Mouse (Mus musculus): ENCODE results near the gene Krtap10-10.
"Not testable (repeated sequence)": the region's sequence is repeated elsewhere in the genome, so short reads cannot be mapped to it uniquely, and the experiment has no call there.

Gene Krtap10-10

DNA sequence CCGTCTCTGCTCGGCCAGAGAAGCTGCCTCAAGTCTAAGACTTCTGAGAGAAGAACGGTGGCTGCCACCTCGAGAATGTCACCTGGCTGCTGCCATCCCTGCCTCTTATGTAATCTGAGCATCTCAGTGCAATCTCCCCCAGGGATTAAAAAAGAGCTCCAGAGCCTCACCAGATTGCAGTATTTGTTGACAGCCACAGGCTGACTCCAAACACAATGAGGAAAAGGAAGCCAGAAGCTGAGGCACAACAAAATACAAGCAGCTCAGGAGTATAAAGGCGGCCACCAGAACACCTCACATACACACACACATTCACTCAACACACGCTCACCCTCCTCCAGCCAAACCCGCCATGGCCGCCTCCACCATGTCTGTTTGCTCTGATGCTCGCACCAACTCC lies at the start of gene Krtap10-10:
Gene Krtap10-10, plus strand, starts transcription at position 301 of the 400 bp plus-strand sequence.
- DNase-seq = no peak

- not testable (repeated sequence) for DNase-seq
These were observed 47.9 kb upstream of the Krtap10-10 start, which contains the start of gene Gm7137 for GRCm38 (mm10) chr10:77787876-77788275. TSS of gene Gm7137 (minus strand) at chr10:77788200.

GRCm38 (mm10) chr10:77788621-77789020 lies 47.1 kb upstream of the Krtap10-10 start:
- DNase-seq = no peak

- no peak for DNase-seq
These were observed 40.8 kb upstream of the Krtap10-10 start, which contains the start of gene Gm9639 for GRCm38 (mm10) chr10:77794976-77795375. TSS of gene Gm9639 (minus strand) at chr10:77795076.

DNA sequence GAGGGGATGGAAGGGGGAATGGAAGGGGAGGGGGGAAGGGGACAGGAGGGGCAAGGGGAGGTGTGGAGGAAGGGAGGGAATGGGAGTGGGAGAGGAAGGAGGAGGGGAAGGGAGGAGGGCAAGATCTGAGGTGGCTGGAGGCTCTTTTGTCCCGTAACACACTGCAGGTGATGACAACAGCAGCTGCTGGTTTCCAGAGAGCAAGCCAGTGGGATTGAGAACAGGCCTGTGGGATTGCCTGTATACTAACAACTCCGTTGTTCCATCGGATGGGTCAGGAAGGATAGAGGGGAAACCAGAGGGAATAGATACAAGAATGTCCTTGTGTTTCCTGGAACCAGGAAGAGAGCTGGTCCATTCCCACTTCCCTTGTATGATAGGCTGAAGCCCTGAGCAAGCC lies 38.1 kb upstream of the Krtap10-10 start:
- DNase-seq = no peak

GRCm38 (mm10) chr10:77798164-77798920 lies 37.4 kb upstream of the Krtap10-10 start:
- not testable (repeated sequence) for DNase-seq

GRCm38 (mm10) chr10:77798921-77799508 lies 36.7 kb upstream of the Krtap10-10 start, which contains the start of gene Gm19668:
TSS of gene Gm19668 (minus strand) at chr10:77799133.
- no peak for DNase-seq

DNA sequence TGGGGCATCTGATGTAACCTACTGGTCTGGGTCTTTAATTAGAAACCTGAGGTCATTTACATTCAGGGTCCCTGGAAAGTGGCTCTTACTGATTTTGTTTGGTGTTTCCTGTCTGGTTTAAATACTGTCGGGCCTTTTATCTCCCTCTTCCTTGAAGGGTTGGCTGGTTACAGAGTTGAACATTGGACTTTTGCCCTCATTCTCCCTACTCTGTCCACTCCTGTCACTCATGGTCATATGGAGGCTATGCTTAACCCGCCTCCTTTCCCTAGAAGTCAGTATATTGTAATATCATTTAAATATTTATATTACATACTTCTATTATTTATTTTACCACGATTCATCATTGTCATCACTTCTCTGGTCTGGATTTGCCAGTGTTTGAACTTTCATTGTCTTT lies 31.7 kb upstream of the Krtap10-10 start:
- DNase-seq = no peak

GRCm38 (mm10) chr10:77811743-77812142 lies 24.0 kb upstream of the Krtap10-10 start, which contains the start of gene Gm9507:
TSS of gene Gm9507 (minus strand) at chr10:77811843.
- no peak for DNase-seq

DNA sequence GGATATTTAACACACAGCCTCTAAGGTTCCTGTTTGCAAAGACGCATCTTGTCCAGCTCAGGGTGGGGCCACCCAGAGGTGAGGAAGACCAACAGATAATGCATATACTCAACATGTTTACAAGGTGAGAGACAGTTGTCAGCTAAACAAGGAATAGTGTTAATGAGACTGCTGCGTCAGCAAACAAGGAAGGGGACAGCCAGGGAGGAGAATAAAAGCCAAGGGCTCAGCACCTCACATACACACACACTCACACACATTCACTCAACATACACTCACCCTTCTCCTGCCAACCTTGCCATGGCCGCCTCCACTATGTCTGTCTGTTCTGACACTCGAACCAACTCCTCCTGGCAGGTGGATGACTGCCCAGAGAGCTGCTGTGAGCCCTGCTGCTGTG lies 21.4 kb upstream of the Krtap10-10 start, which contains the start of gene Gm2696:
Gene Gm2696, plus strand, starts transcription at position 301 of the 400 bp plus-strand sequence.
- DNase-seq = no peak

DNA sequence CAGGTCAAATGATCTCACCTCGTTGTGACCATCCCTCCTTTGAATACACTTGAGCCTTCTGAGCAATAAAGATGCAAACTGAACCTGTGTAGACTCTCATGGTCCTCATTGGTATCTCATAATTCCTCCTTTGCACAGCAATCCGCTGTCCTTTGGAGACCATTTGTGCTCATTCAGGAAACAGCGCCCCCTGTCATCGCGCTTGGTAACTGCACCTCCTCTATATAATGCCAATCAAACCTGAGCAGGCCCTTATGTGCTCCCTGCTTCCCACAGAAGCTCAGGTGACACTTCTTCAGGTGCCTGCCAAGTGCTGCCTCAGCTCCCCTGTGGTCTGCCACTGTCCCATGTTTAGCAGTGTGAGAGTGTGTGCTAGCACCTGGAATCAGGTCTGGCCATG lies 20.2 kb upstream of the Krtap10-10 start:
- peak; percentile 7 for DNase-seq

GRCm38 (mm10) chr10:77818523-77818922 lies 17.2 kb upstream of the Krtap10-10 start:
- no peak for DNase-seq

DNA sequence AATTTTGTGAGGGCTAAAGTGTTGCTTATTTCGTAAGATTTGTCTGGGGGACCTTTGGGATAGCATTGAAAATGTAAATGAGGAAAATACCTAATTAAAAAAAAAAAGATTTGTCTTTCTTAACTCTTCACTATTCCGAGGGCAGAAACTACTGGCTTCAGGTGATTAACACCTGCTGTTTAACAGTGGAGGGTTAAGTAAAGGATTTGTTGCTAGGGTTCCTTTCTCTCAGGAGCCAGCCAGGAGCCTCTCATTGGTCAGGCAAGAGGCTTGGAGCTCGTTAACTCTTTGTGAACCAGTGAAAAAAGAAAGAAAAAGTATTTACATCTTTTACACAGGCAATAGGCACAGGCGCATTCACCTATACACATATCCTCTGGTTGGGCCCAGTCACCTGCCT lies 16.5 kb upstream of the Krtap10-10 start:
- DNase-seq = no peak

DNA sequence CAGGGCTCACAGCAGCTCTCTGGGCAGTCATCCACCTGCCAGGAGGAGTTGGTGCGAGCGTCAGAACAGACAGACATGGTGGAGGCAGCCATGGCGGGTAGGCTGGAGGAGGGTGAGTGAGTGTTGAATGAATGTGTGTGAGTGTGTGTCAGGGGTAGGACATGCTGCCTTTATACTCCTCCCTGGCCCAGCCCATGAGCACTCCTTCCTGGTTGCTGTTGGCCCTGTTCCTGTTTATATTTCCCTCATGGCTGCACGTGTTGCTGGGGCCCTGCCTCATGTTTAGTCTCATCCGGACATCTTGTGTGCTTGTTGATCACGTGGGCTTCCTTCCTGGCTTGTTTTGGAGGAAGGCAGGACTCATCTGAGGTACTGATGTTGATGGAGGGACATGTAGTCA lies 8.8 kb upstream of the Krtap10-10 start, which contains the start of gene Krtap10-4:
Gene Krtap10-4, minus strand, starts transcription at position 145 of the 400 bp plus-strand sequence.
- no peak for DNase-seq

DNA sequence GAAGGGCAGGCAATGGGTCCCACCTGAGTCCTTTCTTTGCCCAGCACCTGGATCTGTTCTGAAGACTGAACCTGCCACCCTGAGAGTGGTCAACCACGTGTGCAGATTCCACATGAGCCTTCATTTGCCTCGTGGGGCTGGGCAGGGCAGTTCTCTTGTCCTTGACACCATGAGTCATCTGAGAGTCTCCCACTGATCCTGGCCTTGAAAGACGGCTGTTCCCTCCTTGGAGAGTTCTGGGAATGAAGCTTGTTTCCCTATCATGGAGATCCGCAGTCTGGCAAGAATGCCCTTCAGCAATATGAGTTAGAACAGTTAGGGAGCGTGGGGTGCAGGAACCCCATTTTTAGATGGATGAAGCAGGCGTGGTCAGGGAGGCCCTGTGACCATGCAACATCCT lies 3.3 kb downstream of the Krtap10-10 start:
- DNase-seq = no peak

- no peak for DNase-seq
These were observed 10.8 kb downstream of the Krtap10-10 start, which contains the start of gene Gm36176 for GRCm38 (mm10) chr10:77846503-77846902. TSS of gene Gm36176 (plus strand) at chr10:77846803.

DNA sequence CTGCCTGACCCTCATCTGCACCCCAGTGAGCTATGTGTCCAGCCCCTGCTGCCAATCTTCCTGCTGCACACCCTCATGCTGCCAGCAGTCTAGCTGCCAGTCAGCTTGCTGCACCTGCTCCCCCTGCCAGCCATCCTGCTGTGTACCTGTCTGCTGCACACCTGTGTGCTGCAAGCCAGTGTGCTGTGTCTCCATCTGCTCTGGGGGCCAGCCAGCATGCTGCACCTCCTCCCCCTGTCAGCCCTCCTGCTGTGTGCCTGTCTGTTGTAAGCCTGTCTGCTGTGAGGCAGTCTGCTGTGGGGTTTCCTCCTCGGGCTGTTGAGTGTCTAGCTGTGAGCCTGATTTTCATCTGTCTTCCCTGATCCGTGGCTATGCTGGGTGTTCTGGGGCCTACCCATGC lies 11.2 kb downstream of the Krtap10-10 start:
- DNase-seq = no peak

DNA sequence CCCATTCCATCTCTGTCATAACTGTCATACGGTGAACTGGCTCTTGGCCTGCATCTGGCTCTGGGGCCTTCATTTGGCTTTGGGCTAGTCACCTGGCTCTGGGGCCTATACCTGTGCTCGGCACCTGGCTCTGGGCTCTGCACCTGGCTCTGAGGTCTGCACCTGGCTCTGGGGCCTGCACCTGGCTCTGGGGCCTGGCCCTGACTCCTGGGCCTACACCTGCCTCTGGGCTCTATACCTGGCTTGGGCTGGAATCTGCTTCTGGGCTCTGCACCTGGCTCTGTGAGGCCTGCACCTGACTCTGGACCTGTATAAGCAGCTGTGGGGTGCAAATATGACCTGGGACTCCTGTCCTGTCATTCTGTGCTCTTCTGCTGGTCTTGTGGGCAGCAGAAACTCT lies 11.8 kb downstream of the Krtap10-10 start:
- DNase-seq = no peak

DNA sequence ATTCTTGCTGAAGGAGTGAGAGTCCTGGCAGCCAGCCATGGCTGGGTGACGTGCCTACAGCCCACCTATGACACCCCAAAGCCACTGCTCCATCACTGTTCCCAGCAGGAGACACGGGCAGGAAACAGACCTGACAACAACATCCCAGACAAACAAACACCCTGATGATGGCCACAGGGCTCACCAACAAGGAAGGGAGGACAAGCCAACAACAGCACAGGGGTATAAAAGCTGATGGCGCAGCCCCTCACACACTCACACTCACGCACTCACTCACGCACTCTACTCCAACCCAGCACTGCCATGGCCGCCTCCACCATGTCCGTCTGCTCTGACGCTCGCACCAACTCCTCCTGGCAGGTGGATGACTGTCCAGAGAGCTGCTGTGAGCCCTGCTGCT lies 16.8 kb downstream of the Krtap10-10 start, which contains the start of gene Gm10318:
Gene Gm10318, plus strand, starts transcription at position 301 of the 400 bp plus-strand sequence.
- DNase-seq = no peak

GRCm38 (mm10) chr10:77861675-77862074 lies 25.9 kb downstream of the Krtap10-10 start, which contains the start of gene Gm3285:
TSS of gene Gm3285 (plus strand) at chr10:77861975.
- DNase-seq = no peak

DNA sequence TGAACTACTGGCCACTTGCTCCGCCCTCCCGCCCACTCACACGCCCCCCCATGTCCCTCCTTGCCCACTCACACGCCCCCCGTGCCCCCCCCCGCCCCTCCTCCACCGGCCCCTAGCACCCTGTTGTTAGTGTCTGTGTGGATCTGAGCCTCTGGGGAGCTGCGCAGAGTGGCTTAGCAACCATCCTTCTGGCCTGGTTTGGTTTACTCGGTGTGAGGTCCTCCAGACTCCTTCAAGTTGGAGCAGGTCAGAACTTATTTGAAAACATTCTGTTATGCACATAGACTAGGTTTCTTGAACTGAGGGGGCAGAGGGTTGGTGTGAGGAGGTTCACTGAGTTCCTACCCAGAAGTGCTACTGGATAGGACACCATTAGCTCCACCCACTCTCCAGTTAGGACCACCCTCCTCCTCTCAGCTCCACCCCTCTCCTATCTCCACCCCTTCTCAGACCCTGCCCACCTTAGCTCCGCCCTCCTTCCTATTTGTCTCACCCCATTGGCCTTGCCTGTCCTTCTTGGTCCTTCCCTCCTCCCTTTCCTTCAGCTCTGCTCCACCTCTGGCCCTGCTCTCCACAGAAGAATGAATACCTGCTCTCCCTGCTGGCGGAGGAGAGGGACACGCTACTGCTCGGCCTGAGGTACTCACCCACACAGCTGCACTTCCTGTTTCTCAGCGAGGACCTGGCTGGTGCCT lies 28.5 kb downstream of the Krtap10-10 start:
- DNase-seq = peak; percentile 64

DNA sequence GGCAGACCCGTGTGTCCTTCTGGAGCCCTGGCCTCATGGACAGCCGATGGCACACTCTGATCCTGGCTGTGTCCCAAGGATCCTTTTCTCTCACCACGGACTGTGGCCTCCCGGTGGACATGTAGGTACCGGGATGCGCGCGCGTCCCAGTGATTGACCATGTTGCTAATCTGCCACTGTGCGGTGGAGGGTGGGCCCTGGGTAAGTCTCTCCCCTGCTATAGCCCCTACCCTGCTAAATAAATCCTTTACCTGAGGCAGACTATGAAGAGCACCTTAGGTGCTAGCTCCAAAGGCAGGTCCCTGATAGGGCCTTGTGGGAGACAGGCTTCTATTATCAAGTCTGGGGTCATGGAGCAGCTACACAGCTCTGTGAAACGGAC lies 29.0 kb downstream of the Krtap10-10 start:
- no peak for DNase-seq

DNA sequence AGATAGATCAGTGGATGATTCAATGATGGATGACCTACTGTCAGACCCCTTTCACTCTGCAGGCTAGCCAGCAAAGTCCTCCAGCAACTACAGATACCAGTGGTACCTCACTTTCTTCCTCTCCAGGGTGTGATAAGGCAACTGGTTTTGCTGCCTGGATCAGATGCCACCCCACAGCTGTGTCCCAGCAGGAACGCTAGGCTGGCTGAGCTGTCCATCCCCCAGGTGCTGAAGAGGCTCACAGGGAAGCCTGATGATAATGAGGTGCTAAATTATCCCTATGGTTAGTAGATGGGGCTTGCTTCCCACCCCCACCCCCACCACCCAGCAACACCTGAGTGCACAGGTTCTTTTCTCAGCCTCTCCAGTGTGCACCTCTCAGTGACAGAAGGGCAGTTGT lies 31.8 kb downstream of the Krtap10-10 start:
- DNase-seq = no peak
